Mouse (Mus musculus) midbrain, embryonic 11.5 days (tissue): ENCODE measurements around the gene Arhgap17. TPM values are rescaled to one million over a fixed set of nuclear protein-coding genes. Genes with fewer than 3 reads are reported as not detected.

Experiments
- ATAC-seq: fragments of 200-750 bp; cut with Nextera tagmentation; 2 replicates; pipeline ENCODE4 v1.8.0; 2017; ENCODE audit warnings: moderate TSS enrichment, moderate library complexity; ENCODE audit not compliant: low FRiP score
- DNase-seq: peaks from one replicate; pipeline ENCODE4 v3.0.0; 2015; ENCODE audit warnings: low spot score; ENCODE audit errors: missing footprints
- H3K27ac ChIP-seq: fragments of 300-500 bp; sonication (generic); 2 replicates; pipeline ENCODE4 v1.5.1; 2014; ENCODE audit warnings: low read depth, low read length
- H3K27me3 ChIP-seq: fragments of 300-500 bp; sonication (generic); 2 replicates; pipeline ENCODE4 v1.6.1; 2014; ENCODE audit warnings: mild to moderate bottlenecking, low read length, moderate library complexity, mixed read lengths; ENCODE audit not compliant: control insufficient read depth, insufficient read depth
- H3K36me3 ChIP-seq: fragments of 300-500 bp; sonication (generic); 2 replicates; pipeline ENCODE4 v1.6.1; 2014; ENCODE audit warnings: mild to moderate bottlenecking, low read length, moderate library complexity, mixed read lengths; ENCODE audit not compliant: control insufficient read depth, insufficient read depth
- H3K4me1 ChIP-seq: fragments of 300-500 bp; sonication (generic); 2 replicates; pipeline ENCODE4 v1.6.1; 2014; ENCODE audit warnings: low read length; ENCODE audit not compliant: control insufficient read depth, insufficient read depth
- H3K4me2 ChIP-seq: fragments of 300-500 bp; sonication (generic); 2 replicates; pipeline ENCODE4 v1.6.1; 2014; ENCODE audit warnings: mild to moderate bottlenecking, moderate library complexity
- H3K4me3 ChIP-seq: fragments of 300-500 bp; sonication (generic); 2 replicates; pipeline ENCODE4 v1.5.1; 2014; ENCODE audit warnings: low read depth, low read length
- H3K9ac ChIP-seq: fragments of 300-500 bp; sonication (generic); 2 replicates; pipeline ENCODE4 v1.6.1; 2014; ENCODE audit warnings: low read length
- H3K9me3 ChIP-seq: fragments of 300-500 bp; sonication (generic); 2 replicates; pipeline ENCODE4 v1.6.1; 2016; ENCODE audit warnings: low read length; ENCODE audit not compliant: control insufficient read depth
- WGBS: fragments of 180-500 bp; shearing (Covaris S2); extraction: QIAGEN DNeasy Blood & Tissue Kit; methylation state at CpG from one replicate; pipeline ENCODE4 v1.1.7; 2014; 5-methylcytosine and 5-hydroxymethylcytosine counted together
- polyA plus RNA-seq: library from polyadenylated mRNA; unstranded; fragments of >200 nt; fragmentation: Nextera tagmentation; extraction: Ambion mirVana; gene quantifications from 2 replicates; pipeline ENCODE4 v1.2.1, GENCODE M21; 2014

Arhgap17 gene
- polyA plus RNA-seq, 1 experiment from 2014 or later, result 26.2 TPM

- no peak overlapping the region for H3K9ac ChIP-seq
- no peak for DNase-seq
- no peak overlapping the region for H3K4me2 ChIP-seq
- H3K4me1 ChIP-seq, result no peaks in the 10 kb centered on the region
- WGBS, result 91% methylated on average over 8 of the region's 8 CpGs
- peaks cover 4% of the 10 kb centered on the region; the same call in 1 of the 2 replicates for H3K36me3 ChIP-seq
- no peak overlapping the region for H3K27ac ChIP-seq
- no peaks in the 10 kb centered on the region for H3K27me3 ChIP-seq
- H3K4me3 ChIP-seq, result no peak overlapping the region
- ATAC-seq, result no peak
- H3K9me3 ChIP-seq, result no peaks in the 10 kb centered on the region
Observed at GRCm38 (mm10) chr7:123291942-123292341, 77.8 kb downstream of the Arhgap17 start.

DNA sequence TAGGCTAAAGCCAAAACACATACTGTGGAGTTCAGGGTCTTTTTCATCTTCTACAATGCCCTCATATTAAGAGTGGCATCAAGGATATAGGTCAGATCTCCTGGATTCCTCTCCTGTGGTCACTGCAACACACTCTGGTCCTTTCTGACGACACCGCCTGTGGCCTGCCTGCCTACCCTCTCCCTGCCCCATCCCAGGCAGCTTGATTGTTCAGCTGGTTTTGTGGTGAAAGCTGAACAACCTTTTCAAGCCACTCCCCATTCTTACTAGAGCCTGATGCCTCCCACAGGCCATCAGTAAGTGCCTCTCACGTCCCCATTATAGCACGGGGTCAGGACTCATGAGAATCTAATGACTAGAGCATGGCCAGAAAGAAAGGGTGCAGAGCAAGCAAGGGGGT, 80.5 kb downstream of the Arhgap17 start:
- H3K4me3 ChIP-seq, result no peak overlapping the region
- DNase-seq (peak; percentile 47), ATAC-seq (no peak)
- peaks cover 8% of the 10 kb centered on the region; the same call in 1 of the 2 replicates for H3K36me3 ChIP-seq
- no peak overlapping the region for H3K4me2 ChIP-seq
- no peaks in the 10 kb centered on the region for H3K4me1 ChIP-seq
- no peak overlapping the region for H3K27ac ChIP-seq
- H3K9me3 ChIP-seq, result no peaks in the 10 kb centered on the region
- WGBS, result 87% methylated on average over 4 of the region's 4 CpGs
- no peak overlapping the region for H3K9ac ChIP-seq
- H3K27me3 ChIP-seq, result no peaks in the 10 kb centered on the region

- ATAC-seq, result no peak
- H3K4me1 ChIP-seq, result no peaks in the 10 kb centered on the region
- H3K4me2 ChIP-seq, result no peak overlapping the region
- H3K36me3 ChIP-seq, result peaks cover 8% of the 10 kb centered on the region; the same call in 1 of the 2 replicates
- no peak overlapping the region for H3K27ac ChIP-seq
- H3K27me3 ChIP-seq, result no peaks in the 10 kb centered on the region
- H3K9ac ChIP-seq, result no peak overlapping the region
- H3K9me3 ChIP-seq, result no peaks in the 10 kb centered on the region
- WGBS, result 94% methylated on average over 3 of the region's 3 CpGs
- H3K4me3 ChIP-seq, result no peak overlapping the region
- DNase-seq, result no peak
Observed at GRCm38 (mm10) chr7:123287903-123288302, 81.8 kb downstream of the Arhgap17 start.

GRCm38 (mm10) chr7:123285896-123286295, 83.8 kb downstream of the Arhgap17 start:
- DNase-seq, result no peak
- peaks cover 8% of the 10 kb centered on the region; the same call in 1 of the 2 replicates for H3K36me3 ChIP-seq
- WGBS, result 95% methylated on average over 5 of the region's 5 CpGs

DNA sequence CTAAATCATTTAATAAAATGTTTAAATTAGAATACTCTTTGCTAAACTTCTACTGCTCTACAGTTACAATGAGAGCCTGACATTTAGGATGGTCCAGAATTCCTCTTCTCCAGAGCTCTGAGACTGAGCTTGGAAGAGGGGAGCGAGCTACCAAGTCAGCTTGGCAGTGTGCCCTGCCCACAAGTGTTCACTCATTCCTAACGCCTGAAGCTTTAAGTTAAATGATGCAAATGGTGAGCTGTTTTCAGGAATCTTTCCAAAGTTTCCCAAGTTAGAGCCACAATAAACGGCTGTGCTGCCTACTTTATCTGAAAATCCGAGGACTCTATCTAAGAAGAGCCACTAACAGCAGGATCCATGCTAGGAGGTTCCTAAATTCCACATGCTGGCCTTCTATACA, 85.9 kb downstream of the Arhgap17 start:
- no peak overlapping the region for H3K4me2 ChIP-seq
- no peak for DNase-seq
- WGBS, result 93% methylated on average over 4 of the region's 4 CpGs
- H3K9ac ChIP-seq, result no peak overlapping the region
- no peak overlapping the region for H3K27ac ChIP-seq
- no peak overlapping the region for H3K4me3 ChIP-seq
- H3K36me3 ChIP-seq, result peaks cover 8% of the 10 kb centered on the region; the same call in 1 of the 2 replicates
- no peaks in the 10 kb centered on the region for H3K4me1 ChIP-seq
- ATAC-seq, result no peak
- H3K27me3 ChIP-seq, result no peaks in the 10 kb centered on the region
- H3K9me3 ChIP-seq, result no peaks in the 10 kb centered on the region

More at GRCm38 (mm10) chr7:123285896-123286295, 83.8 kb downstream of the Arhgap17 start:
- Histone ChIP-seq H3K27ac (no peak overlapping the region), H3K4me3 (no peak overlapping the region), H3K27me3 (no peaks in the 10 kb centered on the region), H3K9ac (no peak overlapping the region), H3K9me3 (no peaks in the 10 kb centered on the region), H3K4me2 (no peak overlapping the region), H3K4me1 (no peaks in the 10 kb centered on the region)
- ATAC-seq, result no peak

DNA sequence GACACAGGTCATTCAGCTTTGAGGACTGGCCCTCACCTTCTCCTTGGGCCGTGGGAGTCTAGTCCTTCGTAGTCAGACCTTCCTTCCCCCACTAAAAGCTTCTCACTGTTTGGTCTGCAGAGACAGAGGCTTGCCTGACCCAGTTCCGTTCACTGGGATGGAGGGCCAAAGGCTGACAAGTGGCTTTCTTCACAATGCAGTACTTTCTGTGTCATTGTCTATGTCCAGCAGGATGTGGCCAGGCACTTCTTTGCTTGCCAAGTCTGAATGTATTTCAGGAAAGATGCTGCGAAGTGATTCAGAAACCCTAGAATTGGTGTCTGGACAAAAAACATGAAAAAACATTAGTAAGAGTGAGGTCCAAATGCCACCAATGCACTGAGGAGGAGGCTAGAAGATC, 89.9 kb downstream of the Arhgap17 start:
- no peak for ATAC-seq
- Histone ChIP-seq H3K4me2 (no peak overlapping the region), H3K27me3 (no peaks in the 10 kb centered on the region), H3K36me3 (peaks cover 4% of the 10 kb centered on the region; the same call in 1 of the 2 replicates), H3K9me3 (no peaks in the 10 kb centered on the region), H3K27ac (no peak overlapping the region), H3K4me3 (no peak overlapping the region), H3K9ac (no peak overlapping the region), H3K4me1 (no peaks in the 10 kb centered on the region)
- no peak for DNase-seq
- WGBS, result 94% methylated on average over 4 of the region's 4 CpGs

DNA sequence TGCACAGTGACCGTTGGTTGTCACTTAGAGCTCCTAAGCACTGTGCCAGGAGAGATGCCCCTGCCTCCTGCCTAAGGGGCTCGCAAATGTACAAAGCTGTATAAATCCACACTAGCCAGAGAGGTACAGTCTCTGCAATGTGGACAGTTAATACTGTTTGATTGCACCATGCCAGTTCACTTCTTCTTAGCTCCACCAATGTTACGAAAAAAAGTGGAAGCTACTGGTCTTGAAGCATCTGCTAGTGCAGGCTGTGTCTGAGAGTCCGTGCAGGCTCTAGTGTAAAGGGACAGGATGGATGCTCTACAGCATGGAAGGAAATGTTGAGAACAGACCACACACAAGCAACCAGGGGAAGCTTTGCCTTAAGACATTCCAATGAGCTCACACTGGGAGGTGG, 93.1 kb downstream of the Arhgap17 start:
- peaks cover 4% of the 10 kb centered on the region; the same call in 1 of the 2 replicates for H3K36me3 ChIP-seq
- no peaks in the 10 kb centered on the region for H3K9me3 ChIP-seq
- H3K9ac ChIP-seq, result no peak overlapping the region
- H3K27me3 ChIP-seq, result no peaks in the 10 kb centered on the region
- ATAC-seq, result no peak
- no peak overlapping the region for H3K4me2 ChIP-seq
- no peak overlapping the region for H3K4me3 ChIP-seq
- WGBS, result 89% methylated on average over 4 of the region's 4 CpGs
- no peak for DNase-seq
- 0 out of 2 replicates have a peak, but pooled peaks cover 2% of the 10 kb centered on the region for H3K4me1 ChIP-seq
- H3K27ac ChIP-seq, result no peak overlapping the region

- 0 out of 2 replicates have a peak, but pooled peaks cover 2% of the 10 kb centered on the region for H3K4me1 ChIP-seq
- ATAC-seq (no peak), DNase-seq (no peak)
- H3K4me2 ChIP-seq, result no peak overlapping the region
- no peak overlapping the region for H3K27ac ChIP-seq
- no peaks in the 10 kb centered on the region for H3K36me3 ChIP-seq
- 72% methylated on average over 11 of the region's 11 CpGs for WGBS
- no peaks in the 10 kb centered on the region for H3K9me3 ChIP-seq
- no peaks in the 10 kb centered on the region for H3K27me3 ChIP-seq
- no peak overlapping the region for H3K9ac ChIP-seq
- H3K4me3 ChIP-seq, result no peak overlapping the region
Observed at GRCm38 (mm10) chr7:123273056-123273455, 96.7 kb downstream of the Arhgap17 start.

- 91% methylated on average over 8 of the region's 8 CpGs for WGBS
- no peaks in the 10 kb centered on the region for H3K27me3 ChIP-seq
- H3K4me3 ChIP-seq, result no peak overlapping the region
- no peak for ATAC-seq
- no peak for DNase-seq
- H3K4me1 ChIP-seq, result no peaks in the 10 kb centered on the region
- no peak overlapping the region for H3K27ac ChIP-seq
- H3K4me2 ChIP-seq, result no peak overlapping the region
- no peaks in the 10 kb centered on the region for H3K9me3 ChIP-seq
- H3K9ac ChIP-seq, result no peak overlapping the region
- H3K36me3 ChIP-seq, result no peaks in the 10 kb centered on the region
Observed at GRCm38 (mm10) chr7:123258103-123258502, 111.6 kb downstream of the Arhgap17 start.
